Mouse (Mus musculus): ENCODE results near the gene B9d1. TPM values are rescaled to one million over a fixed set of nuclear protein-coding genes. Genes with fewer than 3 reads are reported as not detected.

B9d1 gene
- polyA plus RNA-seq, 1 experiment from 2014 or later = 41.7 TPM

- H3K27me3 ChIP-seq (ENCODE audit: control insufficient read depth, insufficient read depth, low read length) = no peaks in the 10 kb centered on the region
- H3K4me1 ChIP-seq (replicated peaks; ENCODE audit: control insufficient read depth, insufficient read depth, low read length) = no peaks in the 10 kb centered on the region
- no peak overlapping the region for H3K4me3 ChIP-seq (ENCODE audit: low read depth, low read length)
- no peaks in the 10 kb centered on the region for H3K9me3 ChIP-seq (ENCODE audit: control insufficient read depth, low read length)
- no peaks in the 10 kb centered on the region; the same call in 1 of the 2 replicates for H3K36me3 ChIP-seq (ENCODE audit: control insufficient read depth, insufficient read depth, low read length)
- no peak for ATAC-seq (replicated peaks; ENCODE audit: low FRiP score)
- H3K9ac ChIP-seq (ENCODE audit: low read length) = no peak overlapping the region
- no peak overlapping the region for H3K4me2 ChIP-seq (ENCODE audit: low read depth, low read length, severe bottlenecking)
- DNase-seq (ENCODE audit: low spot score) = no peak
- WGBS = 91% methylated on average over 2 of the region's 2 CpGs
- H3K27ac ChIP-seq (ENCODE audit: low read depth, low read length) = no peak overlapping the region
Observed at GRCm38 (mm10) chr11:61541106-61541505, 36.2 kb downstream of the B9d1 start.

- Histone ChIP-seq H3K27me3 (ENCODE audit: control insufficient read depth, insufficient read depth, low read length) (no peaks in the 10 kb centered on the region), H3K4me1 (replicated peaks; ENCODE audit: control insufficient read depth, insufficient read depth, low read length) (no peaks in the 10 kb centered on the region), H3K9me3 (ENCODE audit: control insufficient read depth, low read length) (no peaks in the 10 kb centered on the region), H3K27ac (ENCODE audit: low read depth, low read length) (no peak overlapping the region), H3K9ac (ENCODE audit: low read length) (no peak overlapping the region), H3K4me2 (ENCODE audit: low read depth, low read length, severe bottlenecking) (no peak overlapping the region), H3K36me3 (ENCODE audit: control insufficient read depth, insufficient read depth, low read length) (no peaks in the 10 kb centered on the region; the same call in 1 of the 2 replicates), H3K4me3 (ENCODE audit: low read depth, low read length) (no peak overlapping the region)
- DNase-seq (ENCODE audit: low spot score) (no peak), ATAC-seq (replicated peaks; ENCODE audit: low FRiP score) (no peak)
- 92% methylated on average over 2 of the region's 2 CpGs for WGBS
Observed at GRCm38 (mm10) chr11:61545586-61545985, 40.6 kb downstream of the B9d1 start.

- Histone ChIP-seq H3K27me3 (ENCODE audit: control insufficient read depth, insufficient read depth, low read length) (no peaks in the 10 kb centered on the region), H3K9me3 (ENCODE audit: control insufficient read depth, low read length) (no peaks in the 10 kb centered on the region), H3K4me2 (ENCODE audit: low read depth, low read length, severe bottlenecking) (no peak overlapping the region), H3K4me3 (ENCODE audit: low read depth, low read length) (no peak overlapping the region), H3K36me3 (ENCODE audit: control insufficient read depth, insufficient read depth, low read length) (no peaks in the 10 kb centered on the region; the same call in 1 of the 2 replicates), H3K27ac (ENCODE audit: low read depth, low read length) (no peak overlapping the region), H3K4me1 (replicated peaks; ENCODE audit: control insufficient read depth, insufficient read depth, low read length) (no peaks in the 10 kb centered on the region), H3K9ac (ENCODE audit: low read length) (no peak overlapping the region)
- 90% methylated on average over 10 of the region's 10 CpGs for WGBS
- no peak for ATAC-seq (replicated peaks; ENCODE audit: low FRiP score)
- no peak for DNase-seq (ENCODE audit: low spot score)
Observed at GRCm38 (mm10) chr11:61546452-61546851, 41.5 kb downstream of the B9d1 start.

GRCm38 (mm10) chr11:61547710-61548109, 42.8 kb downstream of the B9d1 start:
- no peak overlapping the region for H3K4me3 ChIP-seq (ENCODE audit: low read depth, low read length)
- H3K27ac ChIP-seq (ENCODE audit: low read depth, low read length) = no peak overlapping the region
- H3K4me1 ChIP-seq (replicated peaks; ENCODE audit: control insufficient read depth, insufficient read depth, low read length) = no peaks in the 10 kb centered on the region
- DNase-seq (ENCODE audit: low spot score) (no peak), ATAC-seq (replicated peaks; ENCODE audit: low FRiP score) (no peak)
- no peak overlapping the region for H3K9ac ChIP-seq (ENCODE audit: low read length)
- H3K36me3 ChIP-seq (ENCODE audit: control insufficient read depth, insufficient read depth, low read length) = no peaks in the 10 kb centered on the region; the same call in 1 of the 2 replicates
- H3K4me2 ChIP-seq (ENCODE audit: low read depth, low read length, severe bottlenecking) = no peak overlapping the region
- H3K27me3 ChIP-seq (ENCODE audit: control insufficient read depth, insufficient read depth, low read length) = no peaks in the 10 kb centered on the region
- no peaks in the 10 kb centered on the region for H3K9me3 ChIP-seq (ENCODE audit: control insufficient read depth, low read length)
- WGBS = 95% methylated on average over 4 of the region's 4 CpGs

- ATAC-seq (replicated peaks; ENCODE audit: low FRiP score) = no peak
- H3K4me1 ChIP-seq (replicated peaks; ENCODE audit: control insufficient read depth, insufficient read depth, low read length) = 0 out of 2 replicates have a peak, but pooled peaks cover 2% of the 10 kb centered on the region
- H3K36me3 ChIP-seq (ENCODE audit: control insufficient read depth, insufficient read depth, low read length) = no peaks in the 10 kb centered on the region
- no peak overlapping the region for H3K4me2 ChIP-seq (ENCODE audit: low read depth, low read length, severe bottlenecking)
- no peak overlapping the region for H3K27ac ChIP-seq (ENCODE audit: low read depth, low read length)
- H3K9ac ChIP-seq (ENCODE audit: low read length) = no peak overlapping the region
- H3K27me3 ChIP-seq (ENCODE audit: control insufficient read depth, insufficient read depth, low read length) = no peaks in the 10 kb centered on the region
- no peak for DNase-seq (ENCODE audit: low spot score)
- H3K4me3 ChIP-seq (ENCODE audit: low read depth, low read length) = no peak overlapping the region
- H3K9me3 ChIP-seq (ENCODE audit: control insufficient read depth, low read length) = no peaks in the 10 kb centered on the region
Observed at GRCm38 (mm10) chr11:61550631-61551030, 45.7 kb downstream of the B9d1 start.

- WGBS = 78% methylated on average over 3 of the region's 3 CpGs
- Histone ChIP-seq H3K4me3 (ENCODE audit: low read depth, low read length) (no peak overlapping the region), H3K36me3 (ENCODE audit: control insufficient read depth, insufficient read depth, low read length) (no peaks in the 10 kb centered on the region), H3K27me3 (ENCODE audit: control insufficient read depth, insufficient read depth, low read length) (no peaks in the 10 kb centered on the region), H3K27ac (ENCODE audit: low read depth, low read length) (no peak overlapping the region), H3K9ac (ENCODE audit: low read length) (no peak overlapping the region), H3K9me3 (ENCODE audit: control insufficient read depth, low read length) (no peaks in the 10 kb centered on the region), H3K4me1 (replicated peaks; ENCODE audit: control insufficient read depth, insufficient read depth, low read length) (0 out of 2 replicates have a peak, but pooled peaks cover 2% of the 10 kb centered on the region), H3K4me2 (ENCODE audit: low read depth, low read length, severe bottlenecking) (no peak overlapping the region)
- ATAC-seq (replicated peaks; ENCODE audit: low FRiP score) (no peak), DNase-seq (ENCODE audit: low spot score) (no peak)
Observed at GRCm38 (mm10) chr11:61553015-61553754, 48.2 kb downstream of the B9d1 start.

- ATAC-seq (replicated peaks; ENCODE audit: low FRiP score) (no peak), DNase-seq (ENCODE audit: low spot score) (no peak)
- Histone ChIP-seq H3K27ac (ENCODE audit: low read depth, low read length) (no peak overlapping the region), H3K36me3 (ENCODE audit: control insufficient read depth, insufficient read depth, low read length) (no peaks in the 10 kb centered on the region), H3K4me1 (replicated peaks; ENCODE audit: control insufficient read depth, insufficient read depth, low read length) (no peaks in the 10 kb centered on the region), H3K4me3 (ENCODE audit: low read depth, low read length) (no peak overlapping the region), H3K27me3 (ENCODE audit: control insufficient read depth, insufficient read depth, low read length) (no peaks in the 10 kb centered on the region), H3K4me2 (ENCODE audit: low read depth, low read length, severe bottlenecking) (no peak overlapping the region), H3K9me3 (ENCODE audit: control insufficient read depth, low read length) (no peaks in the 10 kb centered on the region), H3K9ac (ENCODE audit: low read length) (no peak overlapping the region)
- WGBS = 96% methylated on average over 5 of the region's 5 CpGs
Observed at GRCm38 (mm10) chr11:61559572-61559971, 54.6 kb downstream of the B9d1 start.

GRCm38 (mm10) chr11:61562421-61562820, 57.5 kb downstream of the B9d1 start:
- ATAC-seq (replicated peaks; ENCODE audit: low FRiP score) = no peak
- Histone ChIP-seq H3K27ac (ENCODE audit: low read depth, low read length) (no peak overlapping the region), H3K36me3 (ENCODE audit: control insufficient read depth, insufficient read depth, low read length) (no peaks in the 10 kb centered on the region), H3K4me2 (ENCODE audit: low read depth, low read length, severe bottlenecking) (no peak overlapping the region), H3K4me1 (replicated peaks; ENCODE audit: control insufficient read depth, insufficient read depth, low read length) (no peaks in the 10 kb centered on the region), H3K9ac (ENCODE audit: low read length) (no peak overlapping the region), H3K4me3 (ENCODE audit: low read depth, low read length) (no peak overlapping the region), H3K9me3 (ENCODE audit: control insufficient read depth, low read length) (no peaks in the 10 kb centered on the region), H3K27me3 (ENCODE audit: control insufficient read depth, insufficient read depth, low read length) (no peaks in the 10 kb centered on the region)
- WGBS = 88% methylated on average over 5 of the region's 5 CpGs
- DNase-seq (ENCODE audit: low spot score) = no peak
